Mouse (Mus musculus): ENCODE results near the gene Inpp4b.

Gene Inpp4b

DNA sequence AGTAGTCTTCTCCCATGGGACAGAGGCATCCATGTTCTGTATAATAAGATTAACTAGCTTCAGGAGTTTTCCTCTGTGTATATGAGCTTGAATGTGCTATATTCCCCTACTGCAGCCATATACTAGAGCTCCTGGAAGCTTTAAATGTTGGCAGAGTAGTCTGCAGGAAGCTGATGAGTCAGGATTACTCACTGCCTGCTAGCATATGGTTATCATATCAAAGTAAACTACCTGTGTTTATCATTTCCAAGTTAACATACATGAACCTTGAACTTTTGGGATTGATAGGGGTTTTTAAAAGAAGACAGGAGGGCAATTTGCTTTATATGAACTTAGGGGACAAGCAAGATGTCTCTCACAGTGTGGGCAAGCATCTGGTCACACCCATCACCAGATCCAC is 498.2 kb downstream of the Inpp4b start:
- DNase-seq (ENCODE audit: low spot score in 2 of 2), result no peak

DNA sequence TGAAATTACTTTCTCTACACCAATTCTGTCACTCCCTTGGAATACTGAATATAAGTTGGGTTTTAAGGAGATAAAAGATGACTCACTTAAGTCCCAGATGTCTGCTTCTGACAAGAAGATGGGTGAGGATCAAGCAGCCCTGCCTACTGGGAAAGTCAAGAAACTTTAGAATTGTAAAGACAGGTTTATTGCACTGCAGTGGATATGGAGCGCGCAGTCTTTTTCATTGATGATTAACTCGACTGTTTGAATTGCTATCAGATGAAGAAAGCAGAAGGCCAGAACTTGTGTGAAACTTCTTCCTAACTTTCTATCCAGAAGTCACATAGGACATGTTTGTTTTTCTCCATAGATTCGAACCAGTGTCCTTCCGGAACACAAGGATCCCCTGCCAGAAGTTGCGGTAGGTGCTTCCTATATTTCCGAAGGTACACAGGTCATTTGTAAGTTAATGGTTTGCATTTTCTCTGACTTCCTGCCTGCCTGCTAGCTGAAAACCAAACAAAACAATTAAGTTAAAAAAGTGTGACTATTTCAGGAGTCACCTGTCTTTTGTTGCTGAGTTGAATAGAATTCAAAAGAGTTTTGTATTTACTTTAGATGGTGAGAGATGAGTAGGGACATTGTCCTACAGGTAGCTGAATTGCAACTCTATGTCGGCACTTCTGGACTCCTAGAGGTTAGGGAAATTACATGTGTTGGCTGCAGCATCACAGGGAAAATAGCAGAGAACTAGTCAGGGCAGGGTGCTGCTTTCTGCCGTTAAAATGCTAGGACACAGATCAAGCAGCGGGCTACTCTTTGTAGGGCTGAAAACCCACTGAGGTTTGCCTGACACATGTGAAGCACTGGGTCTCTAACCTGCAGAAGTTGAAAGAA is 502.0 kb downstream of the Inpp4b start:
- DNase-seq (ENCODE audit: low spot score in 2 of 2), result no peak

DNA sequence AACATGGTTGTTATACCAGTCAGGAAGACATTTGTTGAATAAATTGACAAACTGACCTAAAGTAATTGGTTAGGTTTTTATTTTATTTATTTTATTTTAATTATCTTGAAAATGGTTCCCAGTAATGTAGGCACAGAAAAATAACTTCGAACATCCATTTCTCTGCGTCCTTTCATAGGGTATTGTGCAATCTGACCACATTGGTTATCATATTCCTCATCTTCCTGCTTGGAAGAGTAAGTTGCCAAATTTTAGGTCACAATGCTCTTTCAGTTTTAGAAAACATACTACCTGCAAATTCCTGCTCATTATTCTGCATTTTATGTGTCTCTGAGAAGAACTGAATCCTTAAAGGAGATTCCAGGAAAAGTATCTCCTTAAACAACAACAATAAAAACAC is 505.6 kb downstream of the Inpp4b start:
- no peak for DNase-seq (ENCODE audit: low spot score in 2 of 2)

DNA sequence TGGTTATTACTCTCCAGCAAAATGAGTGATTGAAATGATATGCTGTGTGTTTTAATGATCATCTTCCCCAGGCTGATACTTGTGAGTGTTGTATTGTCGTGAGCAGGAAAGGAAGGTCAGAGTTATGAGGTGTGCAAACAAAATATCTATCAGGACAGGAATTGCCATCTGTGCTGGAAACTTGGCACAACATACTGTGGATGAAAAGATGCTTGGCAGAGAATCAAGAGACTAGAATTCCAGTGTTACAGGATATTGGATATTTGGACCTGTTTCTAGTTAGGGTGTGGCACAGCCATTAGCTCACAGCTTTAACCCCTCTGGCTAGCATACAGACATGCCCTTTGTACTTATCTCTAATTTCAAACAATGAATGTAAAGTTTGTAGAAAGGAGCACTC is 507.6 kb downstream of the Inpp4b start:
- no peak for DNase-seq (ENCODE audit: low spot score in 2 of 2)

DNA sequence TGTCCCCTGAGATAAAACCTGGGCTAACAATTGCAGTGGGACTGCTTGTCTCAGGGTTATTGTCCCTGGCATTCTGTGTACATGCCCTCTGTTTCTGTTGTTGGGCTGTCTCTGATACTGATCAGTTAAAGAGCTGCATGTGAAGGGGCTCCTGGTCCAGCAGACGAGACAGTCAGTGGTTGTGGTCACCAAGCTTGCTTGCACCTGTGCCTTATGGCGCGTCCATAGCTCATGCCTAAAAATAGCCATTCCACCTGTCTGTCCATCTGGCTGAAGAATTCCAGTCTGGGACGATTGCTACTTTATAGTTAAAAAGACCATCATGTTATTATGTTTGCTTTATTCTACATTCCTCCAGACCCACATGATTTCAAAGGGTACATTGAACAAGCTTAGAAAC is 510.8 kb downstream of the Inpp4b start:
- no peak for DNase-seq (ENCODE audit: low spot score in 2 of 2)

DNA sequence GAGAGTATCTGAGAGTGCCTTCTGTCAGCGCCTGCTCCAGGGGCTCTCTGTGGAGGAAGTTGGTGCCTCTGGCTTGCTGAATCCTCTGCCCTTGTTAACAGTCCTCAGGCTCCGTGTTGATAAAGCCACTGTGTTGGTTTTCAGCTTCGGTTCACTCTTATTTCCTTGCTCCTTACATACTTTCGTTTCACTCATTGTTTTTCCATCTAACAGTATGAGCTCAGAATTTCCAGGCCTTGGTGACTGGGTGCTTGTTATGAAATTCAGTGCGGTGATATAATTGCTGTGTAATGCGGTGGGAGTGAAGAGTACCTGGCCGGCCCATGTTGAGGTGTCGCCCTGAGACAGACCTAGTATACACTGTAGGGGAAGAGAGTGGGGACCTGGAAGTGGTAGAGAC is 512.2 kb downstream of the Inpp4b start:
- no peak for DNase-seq (ENCODE audit: low spot score in 2 of 2)

DNA sequence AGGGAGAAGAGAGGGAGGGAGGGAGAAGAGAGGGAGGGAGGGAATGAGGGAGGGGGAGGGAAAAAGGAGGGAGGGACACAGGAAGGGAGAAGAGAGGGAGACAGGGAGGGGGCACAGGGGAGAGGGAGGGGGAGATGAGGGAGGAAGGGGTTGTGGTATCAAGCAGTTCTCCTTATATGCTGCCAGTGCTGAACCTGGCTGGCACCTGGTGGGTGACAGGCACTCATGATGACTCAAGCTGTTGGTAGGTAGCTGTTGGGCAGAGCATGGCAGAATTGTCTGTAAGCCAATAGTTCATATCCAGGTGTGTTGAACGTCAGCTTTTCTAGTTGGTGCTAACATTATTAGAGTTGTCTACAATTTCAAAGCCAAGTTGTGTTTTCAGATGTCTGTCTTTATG is 512.7 kb downstream of the Inpp4b start:
- no peak for DNase-seq (ENCODE audit: low spot score in 2 of 2)

DNA sequence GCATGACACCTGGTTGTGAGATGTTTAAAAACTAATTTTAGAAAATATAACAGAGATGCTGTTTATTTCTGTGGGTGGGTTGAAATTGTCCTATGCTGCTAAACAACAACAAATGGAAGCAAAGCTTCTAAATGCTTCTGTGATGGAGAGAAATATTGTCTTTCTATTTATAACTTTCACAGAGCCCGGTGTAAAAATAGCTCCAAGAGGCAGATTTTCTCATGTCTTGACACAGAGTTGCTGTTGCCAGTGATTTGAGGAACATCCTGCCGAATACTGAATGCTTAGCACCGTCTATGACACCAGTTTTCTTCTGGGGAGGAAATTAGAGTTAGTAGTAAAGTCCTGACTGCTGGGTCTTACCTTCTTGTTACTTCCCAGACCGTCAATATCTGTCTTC is 513.8 kb downstream of the Inpp4b start:
- no peak for DNase-seq (ENCODE audit: low spot score in 2 of 2)

DNA sequence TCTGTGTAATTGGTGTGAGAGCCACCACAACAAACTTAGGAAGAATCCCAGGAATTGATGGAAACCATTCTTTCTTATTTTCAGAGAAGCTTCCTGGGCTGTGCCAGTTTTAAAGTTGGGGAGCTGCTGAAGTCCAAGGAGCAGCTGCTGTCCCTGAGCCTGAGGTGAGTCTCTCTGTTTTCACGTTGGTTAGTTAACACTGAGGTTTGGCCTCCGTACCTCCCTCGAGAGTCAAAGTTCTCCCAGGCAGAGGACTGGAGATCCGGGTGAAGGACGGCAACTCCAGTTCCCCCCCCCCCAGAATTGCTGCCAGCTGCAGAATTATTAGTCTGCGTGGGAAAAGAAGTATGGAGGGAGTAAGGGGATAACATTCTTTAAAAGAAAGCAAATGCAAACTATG is 514.3 kb downstream of the Inpp4b start:
- DNase-seq (ENCODE audit: low spot score in 2 of 2), result no peak

DNA sequence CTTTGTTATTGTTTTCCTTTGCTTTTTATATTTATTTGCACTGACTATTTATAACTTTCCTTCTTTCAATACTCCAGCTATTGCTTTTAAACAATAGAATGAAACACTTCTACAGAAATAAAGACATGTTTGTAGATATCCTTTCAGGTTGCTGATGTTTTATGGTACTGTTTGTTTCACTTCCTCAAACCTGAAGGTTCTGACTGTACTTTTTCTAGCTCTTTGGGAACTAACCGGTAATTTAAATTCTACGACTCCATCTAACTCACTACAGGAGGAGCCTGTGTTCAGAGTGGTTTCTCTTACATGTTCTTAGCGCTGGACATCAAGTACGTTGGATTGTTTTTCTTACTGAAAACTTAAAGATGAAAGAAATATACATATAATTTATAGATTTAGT is 516.0 kb downstream of the Inpp4b start:
- DNase-seq (ENCODE audit: low spot score in 2 of 2), result no peak

DNA sequence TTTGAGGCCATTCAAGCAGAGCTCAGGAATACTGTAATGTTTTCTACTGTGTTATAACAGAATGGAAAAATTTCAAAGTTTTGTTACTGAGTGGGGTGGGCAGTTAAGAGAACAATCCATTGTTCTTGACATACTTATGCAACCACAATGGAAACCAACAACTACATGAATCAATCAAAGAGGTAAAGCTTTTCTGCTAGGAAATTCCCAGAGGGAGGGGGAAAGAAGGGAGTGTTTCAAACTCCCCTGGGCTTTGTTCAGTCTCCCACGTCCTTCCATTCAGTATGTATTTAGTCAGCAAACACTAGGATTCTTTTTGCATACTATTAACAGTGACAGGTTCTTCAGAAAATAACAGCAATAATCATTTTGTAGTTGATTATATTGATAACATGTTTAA is 517.4 kb downstream of the Inpp4b start:
- DNase-seq (ENCODE audit: low spot score in 2 of 2), result no peak

DNA sequence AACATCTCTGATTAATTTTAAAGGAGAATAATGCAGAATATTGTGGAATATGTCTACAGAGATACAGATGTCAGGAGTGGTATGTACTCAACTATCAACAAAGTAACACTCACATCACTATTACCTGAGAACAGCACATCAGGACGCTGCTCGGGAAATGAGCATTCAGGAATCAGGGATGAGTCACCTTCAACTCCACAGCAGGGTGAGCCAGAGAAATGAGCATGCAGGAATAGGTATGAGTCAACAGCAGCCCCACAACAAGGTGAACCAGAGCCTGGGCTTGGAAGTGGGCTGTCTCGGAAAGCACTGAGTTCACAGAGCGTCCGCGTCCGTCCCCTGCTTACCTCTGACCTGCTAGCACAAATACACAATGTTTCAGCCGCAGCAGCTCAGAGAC is 519.0 kb downstream of the Inpp4b start:
- DNase-seq (ENCODE audit: low spot score in 2 of 2), result no peak

DNA sequence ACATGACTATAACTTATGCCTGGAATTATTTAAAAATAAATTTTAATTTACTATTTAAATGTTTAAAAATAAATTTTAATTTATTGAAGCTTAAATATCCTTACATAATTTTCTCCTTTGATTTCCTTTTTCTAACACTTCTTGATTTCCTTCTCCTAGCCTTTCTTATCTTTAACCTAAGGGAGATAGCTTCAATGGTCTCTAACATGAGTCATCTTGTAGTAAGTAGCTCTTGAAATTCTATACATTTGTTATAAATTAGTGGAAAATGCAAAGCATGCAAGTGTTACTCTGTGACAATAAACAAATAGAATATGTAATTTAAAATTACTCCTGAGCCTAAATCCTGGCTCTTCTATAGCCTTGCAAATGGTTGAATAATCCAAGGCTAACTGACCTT is 520.4 kb downstream of the Inpp4b start:
- no peak for DNase-seq (ENCODE audit: low spot score in 2 of 2)

DNA sequence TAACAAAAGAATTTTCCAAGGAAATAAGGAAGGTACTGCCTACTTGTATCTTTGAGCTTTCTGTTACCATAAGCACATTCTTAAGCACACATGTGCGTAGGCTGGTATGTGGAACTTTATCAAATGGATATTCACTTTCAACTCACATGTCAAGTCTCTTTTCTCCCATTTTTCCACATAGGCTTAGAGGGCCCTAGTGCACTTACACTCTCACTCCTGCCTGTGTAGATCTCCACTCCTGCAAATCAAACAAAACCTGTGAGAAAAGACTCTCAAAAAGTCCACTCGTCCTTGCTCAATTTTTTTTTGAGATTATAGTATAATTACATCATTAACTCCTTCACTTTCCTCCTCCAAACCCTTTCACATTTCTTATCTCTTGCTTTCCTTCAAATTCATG is 522.0 kb downstream of the Inpp4b start:
- no peak for DNase-seq (ENCODE audit: low spot score in 2 of 2)

DNA sequence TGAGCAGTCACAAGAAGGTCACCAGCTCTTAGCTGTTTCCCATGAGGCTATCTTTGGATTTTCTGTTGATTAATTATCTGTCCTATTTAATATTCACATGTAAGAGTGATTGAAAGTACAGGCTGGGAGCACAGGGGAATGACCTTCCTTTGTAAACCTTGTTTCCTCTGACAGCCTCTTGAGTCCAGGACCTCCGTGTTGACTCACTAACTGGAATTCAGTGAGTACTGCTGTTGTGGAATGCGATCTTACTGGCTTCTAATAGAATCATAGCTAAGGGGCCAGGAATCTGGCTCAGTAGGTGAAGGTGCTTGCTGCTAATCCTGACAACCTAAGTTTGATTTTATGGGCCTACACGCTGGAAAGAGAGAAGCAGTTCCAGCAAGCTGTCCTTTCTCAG is 523.3 kb downstream of the Inpp4b start:
- DNase-seq (ENCODE audit: low spot score in 2 of 2), result no peak

DNA sequence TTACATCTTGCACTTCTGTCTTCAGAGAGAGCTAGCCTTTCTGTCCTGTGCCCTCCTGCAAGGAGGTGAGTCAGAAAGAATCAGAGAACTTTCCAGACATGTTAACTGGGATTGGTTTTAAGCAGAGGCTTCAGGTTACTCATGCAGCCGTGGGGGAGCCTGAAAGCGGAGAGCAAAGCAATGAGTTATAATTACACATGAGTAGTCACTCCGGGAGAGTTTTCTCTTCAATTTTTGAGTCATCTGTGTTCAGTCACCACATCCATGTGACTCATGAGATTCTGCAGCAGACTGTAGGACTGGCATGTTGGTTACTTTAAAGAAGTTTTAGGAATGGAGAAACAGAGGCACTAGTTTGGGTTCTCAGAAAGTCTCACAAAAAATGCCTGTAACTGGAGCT is 524.7 kb downstream of the Inpp4b start:
- DNase-seq (ENCODE audit: low spot score in 2 of 2), result peak; percentile 24 to 62

DNA sequence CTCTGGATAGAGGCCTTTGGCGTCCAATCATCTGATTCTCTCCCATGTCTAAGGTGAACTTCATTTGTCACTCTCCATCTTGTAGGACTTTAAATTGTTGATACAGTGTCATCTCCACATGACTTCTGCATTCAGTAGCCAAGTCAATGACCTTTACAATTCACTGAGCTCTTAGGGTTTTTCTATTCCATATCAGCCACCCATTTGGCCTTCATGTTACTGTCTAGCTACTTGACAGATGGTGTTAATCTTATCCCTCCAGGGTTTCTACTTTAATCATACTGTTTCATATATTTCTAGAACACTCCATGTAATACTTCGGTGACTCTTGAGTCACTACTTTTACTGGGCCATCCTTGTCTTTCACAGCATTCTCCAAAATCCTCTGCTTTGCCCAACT is 528.1 kb downstream of the Inpp4b start:
- no peak for DNase-seq (ENCODE audit: low spot score in 2 of 2)

DNA sequence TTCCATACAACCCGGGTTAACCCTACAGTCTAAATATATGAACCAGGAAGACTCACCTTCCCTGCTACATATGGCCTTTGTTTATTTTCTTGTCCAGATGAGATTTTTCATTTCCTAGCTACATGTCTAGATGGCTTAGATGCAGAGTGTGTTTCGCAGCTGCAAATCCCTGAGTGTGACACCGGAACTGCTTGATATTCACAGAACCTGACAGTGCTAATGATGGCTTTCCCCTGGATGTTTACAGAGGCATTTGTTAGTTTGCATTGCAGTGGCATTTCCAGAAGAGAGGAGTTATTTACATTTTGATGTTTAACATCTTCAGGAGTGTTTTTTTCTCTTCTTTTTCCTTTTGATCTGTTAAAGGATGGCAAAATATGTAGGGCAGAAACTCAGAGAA is 537.7 kb downstream of the Inpp4b start:
- DNase-seq (ENCODE audit: low spot score in 2 of 2), result no peak

DNA sequence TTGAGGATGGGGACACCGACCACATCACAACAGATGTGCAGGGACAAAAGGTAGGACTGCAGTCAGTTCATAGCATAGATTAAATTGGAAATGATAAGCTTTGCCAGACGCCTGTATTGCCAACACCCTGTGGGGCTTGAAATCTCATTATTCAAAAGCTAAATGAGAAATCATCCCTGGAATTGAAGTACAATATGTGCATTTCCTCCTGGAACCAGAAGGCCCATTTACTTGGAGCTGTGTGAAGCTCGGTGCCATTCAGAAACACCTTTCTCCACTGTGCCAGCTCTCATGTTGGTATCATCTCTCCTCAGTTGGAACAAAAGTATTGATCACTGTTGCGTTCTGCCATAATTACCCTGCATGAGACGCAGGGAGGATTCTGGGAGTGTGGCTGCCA is 541.8 kb downstream of the Inpp4b start:
- no peak for DNase-seq (ENCODE audit: low spot score in 2 of 2)

DNA sequence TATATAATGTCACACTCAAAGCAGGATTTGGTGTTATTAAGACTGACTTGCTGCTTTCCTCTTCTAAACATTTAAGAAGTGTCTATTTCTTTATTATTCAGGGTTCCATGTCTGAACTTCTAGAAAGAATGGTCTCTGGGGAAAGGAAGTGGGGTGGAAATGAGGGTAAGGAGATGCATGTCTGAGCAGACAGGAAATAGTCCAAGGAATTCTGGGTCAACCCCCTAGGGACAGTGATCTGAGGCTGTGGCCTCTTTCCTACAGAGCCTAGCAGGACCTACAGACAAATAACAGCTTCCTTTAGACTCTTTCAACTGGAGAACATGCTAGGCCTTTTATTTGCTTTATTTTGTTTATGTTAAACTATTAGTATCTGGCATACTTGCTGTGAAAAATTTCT is 546.5 kb downstream of the Inpp4b start:
- no peak for DNase-seq (ENCODE audit: low spot score in 2 of 2)

DNA sequence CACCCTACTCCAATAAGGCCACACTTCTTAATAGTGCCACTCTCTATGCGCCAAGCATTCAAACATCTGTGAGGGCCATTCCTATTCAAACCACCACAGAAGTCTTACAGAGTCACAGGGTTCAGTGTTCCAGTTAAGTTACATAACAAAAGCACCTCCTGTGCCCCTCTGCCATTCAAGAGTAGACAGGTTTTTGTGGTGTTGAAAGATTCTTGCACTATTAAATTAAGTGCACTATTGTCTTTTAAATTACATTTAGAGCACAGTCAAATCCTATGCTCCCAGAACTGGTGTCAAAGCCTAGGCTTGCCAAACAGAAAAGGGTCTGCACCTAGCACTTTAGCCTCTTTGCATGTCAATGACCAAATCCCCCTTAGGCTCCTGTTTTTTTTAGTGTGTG is 550.9 kb downstream of the Inpp4b start:
- DNase-seq (ENCODE audit: low spot score in 2 of 2), result no peak

DNA sequence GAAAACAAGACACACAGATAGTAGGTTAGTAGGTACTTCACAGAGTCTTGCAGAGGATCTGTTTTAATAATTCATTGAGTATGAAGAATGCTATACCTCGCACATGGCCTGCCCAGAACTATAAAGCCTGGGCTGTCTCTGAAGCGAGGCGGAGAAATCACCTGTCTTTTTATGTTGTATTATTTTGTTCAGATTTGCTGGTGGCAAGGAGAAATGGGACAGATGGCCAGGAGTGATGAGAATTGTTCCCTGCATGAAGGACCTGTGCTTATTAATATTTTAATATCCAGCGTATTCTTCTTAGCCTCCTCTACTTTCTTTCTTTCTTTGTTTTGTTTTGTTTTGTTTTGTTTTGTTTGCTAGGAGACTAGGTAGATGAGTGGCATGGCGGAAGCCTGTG is 604.5 kb downstream of the Inpp4b start:
- DNase-seq (ENCODE audit: low spot score in 2 of 2), result no peak

DNA sequence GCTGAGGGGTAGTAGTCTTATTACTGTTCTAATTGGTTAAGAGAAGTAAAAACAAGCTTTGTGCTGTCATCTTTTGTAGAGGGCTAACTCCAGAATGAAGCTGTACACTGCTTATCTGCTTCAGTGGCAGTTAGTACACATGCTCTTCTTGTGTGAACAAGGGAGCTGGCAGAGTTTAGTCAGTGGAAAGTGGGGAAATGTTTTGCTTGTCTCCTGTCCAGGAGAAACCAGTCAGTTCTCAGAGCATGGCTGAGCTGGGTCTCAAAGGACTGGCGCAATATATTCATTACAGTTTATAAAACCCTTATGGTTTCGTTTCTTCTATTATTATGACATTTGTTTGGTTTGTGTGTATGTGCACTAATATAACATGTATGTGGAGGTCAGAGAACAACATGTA is 610.7 kb downstream of the Inpp4b start:
- no peak for DNase-seq (ENCODE audit: low spot score in 2 of 2)

DNA sequence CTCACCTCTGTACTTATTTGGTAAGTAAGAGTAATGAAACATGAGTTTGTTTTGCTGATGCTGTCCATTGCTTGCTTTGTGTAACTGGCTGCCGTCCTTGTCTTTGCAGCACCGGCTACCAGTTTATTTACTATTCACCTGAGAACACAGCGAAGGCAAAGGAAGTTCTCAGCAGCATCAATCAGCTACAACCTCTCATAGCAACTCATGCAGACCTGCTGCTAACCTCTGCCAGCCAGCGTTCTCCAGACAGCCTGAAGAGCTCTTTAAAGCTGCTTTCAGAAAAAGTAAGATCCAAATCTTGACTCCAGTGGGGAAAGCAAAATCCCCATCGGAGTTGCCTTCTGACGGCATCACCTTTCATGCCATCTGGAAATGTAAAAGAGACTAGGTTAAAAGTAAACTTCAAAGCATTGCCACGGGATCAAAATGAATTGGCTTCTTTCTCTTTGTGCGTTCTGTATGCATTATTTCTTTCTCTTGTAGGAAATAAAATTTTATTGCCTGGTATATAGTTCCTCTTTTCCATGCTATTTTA is 642.8 kb downstream of the Inpp4b start:
- DNase-seq (ENCODE audit: low spot score in 2 of 2), result no peak

All from left cerebral cortex, adult 9 months (tissue).